Mouse (Mus musculus): ENCODE data around the gene Slc26a10.

DNA sequence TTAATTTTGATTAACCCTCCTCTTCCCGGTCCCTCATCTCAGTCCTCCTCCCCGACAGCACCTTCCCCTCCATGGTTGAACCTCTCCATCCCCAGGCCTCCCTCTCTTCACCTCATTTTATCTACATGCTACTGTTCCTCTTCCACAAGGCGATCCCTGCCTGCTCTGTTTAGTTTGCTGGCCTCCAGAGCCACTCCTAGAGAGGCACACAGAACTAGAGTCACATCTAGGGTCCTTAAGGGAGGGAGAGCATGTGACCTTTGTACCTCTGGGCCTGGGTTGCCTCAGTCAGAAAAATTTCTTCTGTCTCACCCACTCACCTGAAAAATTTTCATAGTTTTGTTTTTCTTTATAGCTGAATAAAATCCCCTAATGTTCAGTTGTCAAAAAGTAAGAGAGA is 42.5 kb downstream of the Slc26a10 start:
- TF ChIP-seq TCF12 (IDR thresholded peaks at IDR 0.05; ENCODE audit: insufficient read depth, poor library complexity, severe bottlenecking) (no peak), E2F4 (IDR thresholded peaks at IDR 0.05; ENCODE audit: insufficient read depth) (no peak), POLR2A (IDR thresholded peaks at IDR 0.05; ENCODE audit: insufficient read length, low read depth) (no peak), MAX (IDR thresholded peaks at IDR 0.05; ENCODE audit: low read depth) (no peak), USF1 (IDR thresholded peaks at IDR 0.05; ENCODE audit: low read depth) (no peak), MYOG (IDR thresholded peaks at IDR 0.05; ENCODE audit: control insufficient read depth in 1 of 3, insufficient read depth in 1 of 3, insufficient read length in 2 of 3, low read depth in 2 of 3) (no peak), MYOD1 (IDR thresholded peaks at IDR 0.05; ENCODE audit: control insufficient read depth in 1 of 3, insufficient read length in 2 of 3, low read depth in 2 of 3) (no peak), CEBPB (IDR thresholded peaks at IDR 0.05; ENCODE audit: insufficient read depth, poor library complexity, severe bottlenecking) (no peak), POLR2AphosphoS2 (IDR thresholded peaks at IDR 0.05; ENCODE audit: insufficient read length, low read depth) (no peak), SRF (IDR thresholded peaks at IDR 0.05; ENCODE audit: control insufficient read depth, insufficient read length, low read depth) (no peak), TCF3 (IDR thresholded peaks at IDR 0.05; ENCODE audit: insufficient read length, low read depth) (no peak), REST (IDR thresholded peaks at IDR 0.05; ENCODE audit: insufficient read depth, insufficient read length) (no peak)

Measured in myocyte (in vitro differentiated cells).